Mouse (Mus musculus) kidney, adult 11 months (tissue): ENCODE results near the gene Tyro3.

Source experiments
- DNase-seq: peaks from one replicate; pipeline ENCODE4 v3.0.0; 2022

Tyro3 gene

DNA sequence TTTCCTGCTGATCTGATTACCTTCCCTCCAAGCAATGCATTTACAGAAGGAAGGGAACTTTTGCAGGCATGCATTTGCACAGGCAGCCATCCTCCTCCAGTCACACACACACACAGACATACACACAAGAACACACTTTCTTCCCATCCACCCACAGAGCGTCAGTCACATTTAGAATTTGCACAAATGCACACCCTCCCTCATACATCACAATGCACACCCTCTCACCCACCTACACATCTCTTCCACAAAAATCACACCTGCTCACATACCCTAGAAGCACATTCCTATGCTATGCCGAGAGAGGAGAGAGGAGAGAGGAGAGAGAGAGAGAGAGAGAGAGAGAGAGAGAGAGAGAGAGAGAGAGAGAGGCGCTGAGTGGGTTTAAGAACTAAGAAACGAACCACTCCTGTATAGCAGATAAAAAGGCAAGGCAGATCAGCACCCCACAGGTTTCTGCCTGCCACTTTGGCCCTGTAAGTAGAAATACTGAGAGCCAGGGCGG, at the start of gene Tyro3:
Gene Tyro3, plus strand, starts transcription at position 455 of the 505 bp plus-strand sequence.
- DNase-seq, result no peak

- no peak for DNase-seq
Observed at GRCm38 (mm10) chr2:119749260-119749659, 48.3 kb upstream of the Tyro3 start.

- no peak for DNase-seq
Observed at GRCm38 (mm10) chr2:119757601-119758100, 39.9 kb upstream of the Tyro3 start.

- DNase-seq, result peak; percentile 19
Observed at GRCm38 (mm10) chr2:119758101-119758843, 39.3 kb upstream of the Tyro3 start.

GRCm38 (mm10) chr2:119758844-119759835, 38.4 kb upstream of the Tyro3 start:
- no peak for DNase-seq

GRCm38 (mm10) chr2:119760251-119760650, 37.3 kb upstream of the Tyro3 start, which contains the start of gene Ltk:
Gene Ltk (minus strand): TSS chr2:119760431.
- no peak for DNase-seq

DNA sequence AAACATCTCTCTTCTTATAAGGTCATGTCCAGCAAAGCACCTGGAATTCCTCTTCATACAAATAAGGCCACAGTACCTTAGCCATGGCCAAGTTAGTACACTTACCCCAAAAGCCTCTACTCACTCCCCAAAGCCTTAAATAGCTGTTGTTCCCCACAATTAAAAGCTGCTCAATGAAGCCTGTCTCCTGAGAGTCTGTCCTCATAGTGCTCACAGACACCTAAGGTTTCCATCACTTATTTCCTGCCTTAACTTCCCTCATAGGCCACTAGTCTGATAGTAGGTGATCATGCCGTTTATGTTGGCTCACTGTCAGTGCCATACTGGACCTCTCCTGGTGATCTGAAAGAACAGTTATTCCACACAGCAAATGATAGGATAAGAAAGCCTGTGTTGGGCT, 35.3 kb upstream of the Tyro3 start:
- no peak for DNase-seq

GRCm38 (mm10) chr2:119763924-119764323, 33.6 kb upstream of the Tyro3 start:
- no peak for DNase-seq

DNA sequence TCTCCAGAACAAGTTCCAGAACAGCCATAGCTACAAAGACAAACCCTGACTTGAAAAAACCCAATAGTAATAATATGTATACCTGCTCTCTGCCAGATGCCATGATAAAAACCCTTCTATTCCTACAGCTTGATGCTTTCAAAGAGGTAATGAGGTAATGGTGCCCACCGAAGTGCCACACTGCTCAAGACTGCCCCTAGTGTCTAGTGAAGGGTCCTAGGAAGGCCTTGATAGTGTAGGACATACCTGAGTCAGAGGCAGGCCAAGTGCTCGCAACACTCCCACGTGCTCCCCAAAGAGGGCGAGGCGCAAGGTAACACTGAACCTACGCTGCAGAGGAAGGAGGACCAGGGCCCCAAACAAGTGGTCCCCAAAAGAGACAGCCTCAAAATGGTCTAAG, 30.3 kb upstream of the Tyro3 start:
- no peak for DNase-seq

- DNase-seq, result peak; percentile 61
Observed at GRCm38 (mm10) chr2:119787206-119787883, 10.2 kb upstream of the Tyro3 start, which contains the start of gene Rpap1. Gene Rpap1 (minus strand): TSS chr2:119787537.

DNA sequence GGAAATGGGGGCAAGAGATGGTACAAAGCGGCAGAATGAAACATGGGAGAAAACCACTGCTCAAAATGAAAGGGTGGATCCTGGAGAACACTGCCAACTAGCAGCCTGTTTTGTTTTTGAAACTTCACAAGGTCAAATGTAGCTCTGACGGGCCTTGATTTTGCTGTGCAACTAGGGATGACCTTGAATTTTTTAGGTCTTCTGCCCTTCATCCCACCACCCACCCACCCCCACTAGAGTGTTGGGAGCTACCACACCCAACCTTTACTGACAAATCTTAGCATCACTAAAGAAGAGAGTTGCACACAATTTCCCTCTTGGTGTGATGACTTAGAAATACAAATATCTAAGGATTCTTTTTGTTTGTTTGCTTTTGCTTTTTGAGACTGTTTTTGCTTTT, 7.5 kb upstream of the Tyro3 start:
- DNase-seq, result no peak

GRCm38 (mm10) chr2:119798246-119798927, 854 bp downstream of the Tyro3 start:
- DNase-seq, result peak; percentile 24

DNA sequence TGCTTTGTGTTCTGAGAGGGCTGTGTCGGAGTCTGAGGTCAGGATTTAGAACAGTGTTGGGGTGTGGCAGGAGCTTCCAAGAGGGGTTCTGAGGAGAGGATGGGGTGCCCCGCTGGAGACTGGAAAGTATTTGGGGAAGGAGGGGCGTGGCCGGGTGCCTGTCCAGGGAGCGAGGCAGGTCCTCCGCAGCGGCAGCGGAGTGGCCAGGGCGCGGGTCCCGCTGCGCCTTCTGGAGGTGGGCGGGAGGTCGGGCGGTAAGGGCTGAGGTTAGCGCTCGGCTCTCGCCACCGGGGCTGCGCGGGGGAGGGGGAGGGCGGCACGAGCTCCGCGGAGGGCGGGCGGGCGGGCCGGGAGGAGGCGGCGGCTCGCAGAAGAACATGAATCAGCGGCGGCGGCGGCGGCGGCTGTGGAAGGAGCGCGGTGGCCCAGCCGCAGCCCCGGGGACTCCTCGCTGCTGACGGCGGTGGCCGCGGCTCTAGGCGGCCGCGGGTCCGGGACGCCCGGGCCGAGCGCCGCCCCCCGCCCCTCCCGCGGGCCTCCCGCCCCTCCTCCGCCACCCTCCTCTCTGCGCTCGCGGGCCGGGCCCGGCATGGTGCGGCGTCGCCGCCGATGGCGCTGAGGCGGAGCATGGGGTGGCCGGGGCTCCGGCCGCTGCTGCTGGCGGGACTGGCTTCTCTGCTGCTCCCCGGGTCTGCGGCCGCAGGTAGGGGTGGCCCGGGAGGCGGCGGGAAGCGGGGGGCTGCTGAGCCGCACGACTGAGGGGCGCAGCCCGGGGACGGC, 1.8 kb downstream of the Tyro3 start:
- DNase-seq, result no peak

GRCm38 (mm10) chr2:119799961-119800550, 2.5 kb downstream of the Tyro3 start:
- DNase-seq, result no peak

- no peak for DNase-seq
Observed at GRCm38 (mm10) chr2:119800876-119801846, 3.6 kb downstream of the Tyro3 start.

GRCm38 (mm10) chr2:119802767-119803617, 5.5 kb downstream of the Tyro3 start:
- no peak for DNase-seq

DNA sequence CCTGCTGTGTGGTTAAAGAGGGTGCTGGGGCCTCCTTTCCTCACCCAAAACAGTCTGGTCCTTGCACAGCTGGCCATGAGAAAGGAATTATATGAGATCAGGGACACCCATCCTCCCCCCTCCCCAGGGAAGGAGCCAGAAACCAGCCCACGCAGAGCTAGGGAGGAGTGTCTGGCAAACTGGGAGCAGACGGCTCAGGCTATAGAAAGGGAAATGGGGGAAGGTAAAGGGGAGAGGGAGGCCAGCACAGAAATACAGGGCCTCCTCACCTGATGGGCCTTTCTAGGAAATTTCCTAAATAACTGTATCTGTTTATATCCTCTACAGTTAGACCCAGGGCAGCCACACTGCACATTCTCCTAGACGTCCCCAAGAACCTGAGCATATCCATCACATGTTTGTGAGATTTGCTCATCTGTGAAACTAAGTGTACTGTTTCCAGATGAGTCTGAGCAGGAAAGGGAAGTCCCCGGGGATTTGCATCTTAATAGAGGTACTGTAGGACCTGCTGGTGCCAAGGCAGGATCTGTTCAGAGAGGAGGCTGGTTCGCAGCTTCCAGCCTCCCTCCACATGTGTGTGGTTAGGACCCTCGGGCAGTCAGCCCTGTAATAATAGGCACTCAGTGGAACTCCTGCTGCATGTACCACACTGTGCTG, 6.2 kb downstream of the Tyro3 start:
- no peak for DNase-seq

DNA sequence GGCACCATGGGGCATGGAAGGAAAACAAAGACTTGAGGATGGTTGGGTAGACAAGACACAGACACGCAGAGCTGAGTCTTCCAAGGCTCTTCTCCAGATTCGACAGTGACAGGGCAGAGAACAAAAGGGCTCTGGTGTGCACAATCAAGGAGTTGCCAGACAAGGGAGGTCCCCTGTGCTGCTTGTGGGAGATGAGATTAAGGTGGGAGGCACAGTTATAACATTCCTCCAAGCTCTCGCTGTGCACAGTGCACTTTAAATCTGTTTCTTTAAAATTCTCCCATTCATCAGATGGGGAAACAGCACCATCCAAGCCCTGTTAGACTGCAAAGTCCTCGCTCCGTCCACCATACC, 6.7 kb downstream of the Tyro3 start:
- DNase-seq, result no peak
